Mouse (Mus musculus) spleen, postnatal 4 days (tissue): ENCODE results near the gene Fam228a.
"Not testable (repeated sequence)": the region's sequence is repeated elsewhere in the genome, so short reads cannot be mapped to it uniquely, and the experiment has no call there.

ENCODE experiments used
- DNase-seq, 2 experiments: peaks; one replicate each; pipeline ENCODE4 v3.0.0; 2022; ENCODE audit warnings: low spot score in 2 of 2

Fam228a gene

DNA sequence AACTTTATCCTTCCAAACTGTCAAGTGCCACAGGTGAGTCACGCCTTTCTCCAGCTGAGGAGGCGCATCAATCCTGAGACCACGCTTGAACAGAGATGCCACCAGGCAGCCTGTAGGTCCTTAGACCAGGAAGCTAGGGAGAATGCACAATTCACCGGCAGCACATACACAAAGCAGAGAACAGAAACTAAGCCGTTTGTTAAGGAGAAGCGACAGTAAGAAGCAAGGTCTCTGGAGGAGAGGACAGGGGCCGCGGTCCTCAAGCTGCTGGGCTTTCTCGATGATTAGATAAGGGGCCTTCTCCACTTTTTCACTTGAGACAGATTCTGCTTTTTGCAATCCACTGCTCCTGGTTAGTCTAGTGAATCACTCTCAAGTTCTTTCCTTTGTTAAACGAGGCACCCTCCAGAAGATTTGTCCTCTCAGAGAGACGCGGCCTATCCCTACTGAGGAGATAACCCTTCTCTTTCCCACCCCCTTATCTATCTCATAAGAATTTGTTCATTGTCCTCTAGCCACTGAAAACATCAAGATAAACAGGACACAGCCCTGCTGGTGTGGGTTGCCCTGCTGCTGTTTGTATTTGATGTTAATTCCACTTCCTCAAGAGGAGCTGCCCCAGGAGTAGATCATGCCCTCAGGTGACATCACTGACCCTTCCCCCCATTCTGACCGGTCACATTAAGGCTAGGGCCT, 19.0 kb downstream of the Fam228a start:
- DNase-seq: no peak

DNA sequence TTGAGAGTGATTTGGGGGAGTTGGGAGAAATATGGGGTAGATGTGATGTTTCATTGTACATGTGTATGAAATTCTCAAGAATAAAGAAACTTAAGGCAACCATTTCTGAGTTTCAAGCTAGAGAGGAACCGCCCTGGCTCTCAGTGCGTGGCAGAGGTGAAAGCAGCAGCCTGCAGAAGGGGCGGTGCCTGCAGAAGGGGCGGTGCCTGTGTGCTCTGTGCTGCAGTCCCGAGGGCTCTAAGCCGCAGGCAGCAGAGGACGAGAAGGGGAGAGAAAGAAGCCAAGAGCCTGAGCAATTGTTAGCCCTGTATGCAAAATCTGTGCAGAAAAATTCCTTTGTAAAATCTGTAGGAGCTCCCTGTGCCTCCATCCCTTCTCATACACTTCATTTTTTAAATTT, 20.8 kb downstream of the Fam228a start:
- peak in 1 of 2 experiments; percentile 58 for DNase-seq

DNA sequence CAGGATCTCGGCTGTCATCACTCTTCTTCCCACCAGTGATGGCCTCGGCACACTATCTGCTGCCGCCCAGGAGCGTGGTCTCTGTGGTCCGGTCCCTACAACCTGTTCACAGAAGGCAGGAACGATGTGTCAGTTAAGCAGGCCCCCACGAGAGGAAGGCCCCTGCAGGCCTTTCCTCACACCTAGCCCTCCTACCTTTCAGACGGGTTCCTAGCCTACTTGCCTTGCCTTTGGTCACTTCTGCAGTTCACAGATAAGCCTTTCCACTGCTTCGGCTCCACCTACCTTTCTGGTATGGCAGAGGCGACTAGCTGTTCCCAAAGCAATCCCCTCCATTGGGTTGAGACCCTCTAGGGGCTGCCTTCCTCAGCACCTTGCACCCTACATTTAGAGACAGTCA, 22.6 kb downstream of the Fam228a start:
- DNase-seq: no peak

DNA sequence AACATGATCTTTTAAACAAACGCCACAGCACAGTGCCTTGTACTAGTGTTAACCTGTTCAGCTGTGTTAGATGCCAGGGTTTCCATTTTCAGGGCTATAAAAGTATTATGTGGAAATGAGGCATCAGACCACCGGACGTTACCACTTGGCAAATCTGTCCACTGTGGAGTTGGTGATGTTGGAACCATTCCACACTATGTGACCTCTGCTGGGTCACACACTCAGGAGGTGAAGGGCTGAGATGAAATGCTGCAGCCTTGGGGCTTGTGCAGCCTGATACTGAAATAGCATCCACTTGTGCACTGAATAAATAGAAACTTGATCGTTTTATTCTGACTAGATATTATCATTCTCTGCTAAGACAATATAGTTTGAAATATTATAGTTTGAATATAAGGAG, 24.9 kb downstream of the Fam228a start:
- no peak for DNase-seq

DNA sequence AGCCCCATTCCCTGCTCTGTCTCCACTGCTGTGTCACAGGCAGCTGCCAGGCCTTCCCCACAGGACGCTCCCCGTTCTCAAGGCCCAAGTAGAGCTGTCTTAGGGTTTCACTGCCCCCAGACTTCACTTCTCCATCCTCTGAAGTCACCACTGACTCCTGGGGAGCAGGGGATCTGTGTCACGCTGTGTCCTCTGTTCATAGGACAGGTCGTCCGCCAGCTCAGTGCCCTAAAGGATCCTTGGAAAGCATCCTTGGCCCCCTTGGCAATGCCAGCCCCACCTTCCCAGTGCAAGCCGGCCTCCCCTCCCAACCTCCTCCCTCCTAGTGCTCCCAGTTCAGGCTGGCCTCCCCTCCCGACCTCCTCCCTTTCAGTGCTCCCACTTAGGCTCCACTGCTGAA, 28.3 kb downstream of the Fam228a start:
- peak in 1 of 2 experiments; percentile 48 for DNase-seq

DNA sequence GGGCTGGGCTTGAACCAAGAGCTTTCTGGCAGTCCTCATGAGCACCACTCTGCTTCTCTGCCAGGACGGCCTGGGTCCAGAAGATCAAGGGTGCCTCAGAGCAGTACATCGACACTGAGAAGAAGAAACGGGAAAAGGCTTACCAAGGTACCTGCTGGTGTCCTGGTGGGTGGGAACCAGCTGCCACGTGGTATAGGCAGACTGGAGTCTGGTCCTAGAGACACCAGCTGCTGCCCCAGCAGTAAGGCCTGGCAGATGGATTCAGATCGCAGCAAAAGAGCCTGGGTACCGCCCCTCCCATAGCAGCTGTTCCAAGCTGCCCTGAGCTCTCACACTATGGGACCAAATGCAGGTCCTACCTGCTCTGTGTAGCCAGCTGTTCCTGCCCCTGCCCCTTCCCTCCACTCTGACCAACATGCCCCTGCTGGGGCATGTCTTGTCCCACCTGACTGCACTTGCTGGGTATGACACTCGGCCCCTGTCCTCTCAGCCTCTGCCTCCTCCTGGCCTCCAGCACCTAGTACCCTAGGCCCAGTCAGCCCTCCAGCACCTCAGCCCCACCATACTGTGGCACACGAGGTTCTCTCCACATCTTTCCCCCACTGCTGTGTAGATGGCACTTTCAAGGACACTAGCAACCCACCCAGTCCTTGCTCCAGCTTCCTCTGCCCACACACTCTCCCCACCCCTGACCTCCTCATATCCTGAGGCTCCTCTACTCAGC, 29.2 kb downstream of the Fam228a start:
- peak in 1 of 2 experiments; percentile 51 for DNase-seq

DNA sequence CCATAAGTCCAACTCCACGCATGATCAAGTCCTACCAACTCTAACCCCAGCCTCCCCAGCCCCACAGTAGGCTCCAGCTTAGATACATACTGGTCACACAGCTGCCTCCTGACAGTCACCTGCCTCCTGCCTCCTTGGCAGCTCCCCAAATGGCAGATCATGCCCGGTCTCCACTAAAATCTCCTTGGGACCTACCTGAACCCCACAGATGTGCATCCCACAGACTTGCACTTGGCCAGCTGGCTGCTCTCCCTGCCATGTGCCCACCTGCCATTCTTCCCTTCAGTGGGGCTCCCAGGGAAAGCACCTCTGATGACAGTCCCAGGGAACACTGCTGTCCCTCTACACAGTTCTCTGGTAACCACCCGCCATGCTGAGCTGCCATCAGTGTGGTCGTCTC, 29.9 kb downstream of the Fam228a start:
- DNase-seq: peak in 1 of 2 experiments; percentile 56

DNA sequence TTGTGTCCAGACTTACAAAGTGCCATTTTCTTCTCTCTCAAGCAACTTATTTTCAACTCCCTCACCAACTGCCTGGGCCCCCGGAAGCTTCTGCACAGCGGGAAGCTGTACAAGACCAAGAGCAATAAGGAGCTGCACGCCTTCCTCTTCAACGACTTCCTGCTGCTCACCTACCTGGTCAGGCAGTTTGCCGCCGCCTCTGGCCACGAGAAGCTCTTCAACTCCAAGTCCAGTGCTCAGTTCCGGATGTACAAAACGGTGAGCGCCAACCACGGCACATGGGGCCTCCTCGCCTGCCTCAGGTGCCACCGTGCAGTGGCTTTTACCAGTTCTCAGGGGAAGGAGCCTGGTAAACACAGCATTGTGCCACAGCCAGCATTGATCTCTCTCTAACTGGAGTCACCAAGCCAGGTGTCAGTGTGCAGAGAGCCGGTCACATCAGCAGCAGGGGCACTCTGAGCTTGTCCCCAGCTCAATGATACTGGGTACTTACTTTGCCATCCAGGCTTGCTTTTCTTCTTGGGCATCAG, 30.7 kb downstream of the Fam228a start:
- peak in 1 of 2 experiments; percentile 52 for DNase-seq

DNA sequence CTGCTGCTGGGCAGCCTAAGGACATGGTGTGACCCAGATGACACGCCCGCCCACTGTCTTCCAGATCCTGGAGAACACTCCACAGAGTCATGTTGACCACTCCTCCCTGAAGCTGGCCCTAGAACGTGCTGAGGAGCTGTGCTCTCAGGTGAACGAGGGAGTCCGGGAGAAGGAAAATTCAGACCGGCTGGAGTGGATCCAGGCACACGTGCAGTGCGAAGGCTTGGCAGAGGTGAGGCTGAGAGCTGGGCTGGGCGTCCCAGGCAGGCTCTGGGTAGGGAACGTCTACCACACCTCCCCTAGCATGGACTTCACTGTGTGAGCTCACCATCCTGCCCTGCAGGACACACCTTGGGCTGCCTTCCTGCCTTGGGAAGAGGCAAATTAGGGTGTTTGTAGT, 31.3 kb downstream of the Fam228a start:
- DNase-seq: peak in 1 of 2 experiments; percentile 46

DNA sequence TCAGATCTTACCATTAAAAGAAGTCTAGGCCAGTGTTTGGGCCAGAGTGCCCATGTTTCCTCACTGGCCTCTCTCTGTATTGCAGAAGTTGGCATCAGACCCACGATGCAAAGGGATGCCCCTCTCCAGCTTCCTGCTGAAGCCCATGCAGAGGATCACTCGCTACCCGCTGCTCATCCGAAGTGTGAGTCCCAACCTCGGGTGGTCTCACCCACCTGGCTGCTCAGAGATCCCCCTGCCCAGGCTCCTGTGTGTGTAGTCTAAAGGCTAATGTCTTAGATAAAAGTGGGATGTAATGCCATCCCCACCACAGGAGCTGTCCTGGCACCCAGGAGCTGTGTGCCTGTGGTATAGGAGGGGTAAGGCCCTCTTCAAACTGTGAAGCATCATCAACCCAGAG, 32.1 kb downstream of the Fam228a start:
- peak in 1 of 2 experiments; percentile 50 for DNase-seq

DNA sequence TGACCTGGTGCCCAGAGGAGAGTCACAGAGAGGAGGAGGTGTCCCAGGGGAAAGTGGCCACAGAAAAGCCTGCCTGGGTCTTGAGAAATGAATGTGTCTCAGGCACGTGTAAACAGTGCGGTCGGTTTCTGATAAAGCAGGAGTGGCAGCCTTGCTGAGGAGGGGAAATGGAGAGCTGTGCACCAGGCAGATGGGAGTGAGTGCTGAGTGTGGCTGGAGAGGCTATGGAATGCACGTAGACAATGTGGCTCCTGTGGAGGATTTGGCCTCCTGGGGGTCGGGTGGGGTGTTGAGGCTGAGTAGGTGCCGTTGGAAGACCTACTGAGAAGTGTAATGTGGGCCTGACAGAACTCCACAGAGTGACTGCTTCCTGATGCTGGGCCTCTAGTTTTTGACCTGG, 32.6 kb downstream of the Fam228a start:
- not testable (repeated sequence) for DNase-seq

DNA sequence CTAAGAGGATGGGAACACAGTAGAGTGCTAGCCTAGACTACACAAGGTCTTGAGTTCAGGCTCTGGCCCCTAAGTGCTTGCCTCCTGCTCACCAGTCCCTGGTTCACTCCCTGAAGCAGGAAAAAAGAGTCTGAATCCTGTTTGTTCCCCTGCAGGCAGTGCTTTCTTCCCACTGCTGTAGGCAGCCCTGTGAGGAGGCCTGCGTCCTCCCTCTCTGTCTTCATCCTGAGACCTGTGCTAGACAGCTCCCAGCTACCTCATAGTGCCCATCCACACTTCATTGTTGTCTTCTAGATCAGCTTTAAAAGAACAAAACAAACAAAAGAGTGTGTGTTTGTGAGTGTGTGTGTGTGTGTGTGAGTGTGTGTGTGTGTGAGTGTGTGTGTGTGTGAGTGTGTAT, 43.7 kb downstream of the Fam228a start:
- DNase-seq: no peak

DNA sequence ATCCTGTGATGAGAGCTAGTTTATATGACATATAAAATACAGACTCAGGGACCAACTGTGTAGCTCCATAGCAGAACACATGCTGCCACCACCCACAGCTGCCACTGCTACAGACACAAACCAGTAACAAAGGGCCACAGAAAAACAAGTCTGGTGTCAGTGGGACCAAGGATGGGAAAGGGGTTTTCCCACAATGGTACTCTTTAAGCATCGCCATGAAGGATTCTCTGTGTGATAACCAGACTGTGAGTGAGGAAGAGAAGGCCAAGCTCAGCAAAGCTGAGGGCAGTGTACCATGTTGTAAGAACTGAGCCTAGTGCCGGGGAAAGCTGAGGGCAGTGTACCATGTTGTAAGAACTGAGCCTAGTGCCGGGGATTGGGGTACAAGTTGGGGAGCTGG, 47.0 kb downstream of the Fam228a start:
- no peak for DNase-seq

DNA sequence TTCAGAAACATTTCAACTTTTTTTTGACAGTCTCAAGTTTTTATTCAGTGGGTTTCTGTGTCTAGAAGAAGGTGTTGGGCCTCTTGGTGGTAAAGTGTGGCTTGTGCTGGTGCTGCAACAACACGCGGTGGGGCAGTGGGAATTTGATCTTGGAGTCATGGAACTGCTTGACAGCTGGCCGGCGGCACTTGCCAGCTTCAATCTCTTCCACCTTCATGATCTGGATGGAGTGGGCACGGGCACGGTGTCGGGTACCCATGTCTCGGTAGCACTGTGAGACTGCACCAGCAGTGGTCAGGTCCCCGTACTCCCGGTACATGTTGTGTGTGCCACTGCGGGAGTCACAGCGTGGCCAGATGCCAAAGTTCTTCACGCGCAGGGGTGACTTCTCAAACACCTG, 48.9 kb downstream of the Fam228a start:
- DNase-seq: no peak

DNA sequence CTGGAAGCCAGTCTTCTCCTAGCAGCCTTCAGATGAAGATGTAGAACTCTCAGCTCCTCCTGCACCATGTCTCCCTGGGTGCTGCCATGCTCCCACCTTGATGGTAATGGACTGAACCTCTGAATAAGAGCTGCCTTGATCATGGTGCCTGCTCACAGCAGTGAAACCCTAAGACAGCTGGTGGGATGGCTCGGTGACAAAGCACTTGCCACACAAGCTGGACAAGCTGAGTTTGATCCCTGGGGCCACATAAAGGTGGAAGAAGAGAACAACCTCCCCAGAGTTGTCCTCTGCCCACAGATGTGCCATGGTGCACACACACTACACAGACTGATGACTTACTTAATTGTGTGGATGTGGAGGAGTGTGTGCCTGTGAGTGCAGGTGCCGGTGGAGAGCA, 49.8 kb downstream of the Fam228a start:
- no peak for DNase-seq

DNA sequence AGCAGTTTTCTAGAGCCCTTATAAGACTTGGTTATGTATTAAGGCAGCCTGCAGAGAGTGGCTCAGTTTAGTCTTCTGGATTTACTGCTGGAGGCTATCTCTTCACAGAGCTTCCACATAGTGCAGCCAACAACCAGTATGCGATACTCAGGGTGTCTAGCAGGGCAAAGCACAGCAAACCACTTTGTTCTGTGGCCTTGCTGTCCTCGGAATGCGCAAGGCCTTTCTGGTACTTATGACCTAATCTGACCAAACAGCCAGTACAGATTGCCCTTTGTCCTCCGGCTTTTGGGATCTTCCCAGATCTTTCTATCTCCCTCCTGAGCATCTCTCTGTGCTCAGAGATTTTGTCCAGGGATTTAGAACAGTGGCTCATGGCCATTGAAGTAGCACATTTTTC, 52.8 kb downstream of the Fam228a start:
- no peak for DNase-seq

DNA sequence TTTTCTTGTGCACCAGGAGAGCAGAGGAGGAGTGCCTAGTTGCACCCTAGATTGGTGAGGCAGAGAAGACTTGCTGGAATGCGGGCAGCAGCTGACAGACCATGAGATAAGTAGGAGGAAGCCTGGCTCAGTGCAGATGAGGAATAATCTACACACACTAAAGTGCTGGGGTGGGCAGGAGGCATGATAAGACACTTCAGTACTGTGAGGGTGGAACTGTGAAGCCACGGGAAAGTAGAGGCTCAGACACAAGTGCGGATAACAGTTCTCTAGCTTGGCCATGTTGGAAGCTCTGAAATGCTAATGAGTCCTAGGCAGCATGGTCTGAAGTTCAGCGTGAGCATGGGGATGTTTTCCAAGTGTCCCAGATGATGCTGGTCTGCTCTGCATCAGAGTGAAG, 58.3 kb downstream of the Fam228a start:
- peak in 1 of 2 experiments; percentile 48 for DNase-seq

DNA sequence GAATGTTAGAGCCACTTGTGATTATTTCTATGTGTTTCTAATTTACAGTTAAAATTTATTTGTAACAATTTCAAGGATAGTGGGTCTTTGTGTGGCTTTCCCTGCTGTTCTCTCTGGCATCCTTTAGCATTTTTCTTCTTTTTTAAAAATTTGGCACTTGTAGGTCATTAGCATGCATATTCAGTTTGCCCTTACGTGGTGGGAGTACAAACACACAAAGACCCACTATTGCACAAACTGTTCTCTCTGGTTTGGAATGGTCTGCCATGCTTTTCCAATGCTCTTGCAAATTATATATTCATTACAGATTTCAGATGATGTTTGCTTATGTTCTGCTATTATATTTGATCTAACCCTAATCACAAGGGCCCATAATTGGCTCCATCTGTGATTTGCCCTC, 61.9 kb downstream of the Fam228a start:
- DNase-seq: no peak

DNA sequence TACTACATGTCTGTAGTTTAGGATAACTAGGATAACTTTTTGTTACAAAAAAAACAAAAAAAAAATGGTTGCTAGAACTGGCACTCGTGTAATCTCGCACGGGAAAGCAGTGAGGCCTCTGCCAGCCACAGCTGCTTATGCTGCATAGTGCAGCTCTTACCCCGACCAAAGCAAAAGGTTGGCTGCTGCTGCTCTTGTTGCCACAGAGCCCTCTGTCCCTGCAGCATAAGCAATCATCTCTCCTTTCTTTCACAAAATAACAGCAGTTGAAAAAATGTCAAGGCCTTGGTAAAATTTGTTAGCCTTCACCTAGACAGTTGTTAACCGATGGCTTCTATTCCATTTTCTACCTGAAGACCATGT, 72.6 kb downstream of the Fam228a start:
- no peak for DNase-seq

DNA sequence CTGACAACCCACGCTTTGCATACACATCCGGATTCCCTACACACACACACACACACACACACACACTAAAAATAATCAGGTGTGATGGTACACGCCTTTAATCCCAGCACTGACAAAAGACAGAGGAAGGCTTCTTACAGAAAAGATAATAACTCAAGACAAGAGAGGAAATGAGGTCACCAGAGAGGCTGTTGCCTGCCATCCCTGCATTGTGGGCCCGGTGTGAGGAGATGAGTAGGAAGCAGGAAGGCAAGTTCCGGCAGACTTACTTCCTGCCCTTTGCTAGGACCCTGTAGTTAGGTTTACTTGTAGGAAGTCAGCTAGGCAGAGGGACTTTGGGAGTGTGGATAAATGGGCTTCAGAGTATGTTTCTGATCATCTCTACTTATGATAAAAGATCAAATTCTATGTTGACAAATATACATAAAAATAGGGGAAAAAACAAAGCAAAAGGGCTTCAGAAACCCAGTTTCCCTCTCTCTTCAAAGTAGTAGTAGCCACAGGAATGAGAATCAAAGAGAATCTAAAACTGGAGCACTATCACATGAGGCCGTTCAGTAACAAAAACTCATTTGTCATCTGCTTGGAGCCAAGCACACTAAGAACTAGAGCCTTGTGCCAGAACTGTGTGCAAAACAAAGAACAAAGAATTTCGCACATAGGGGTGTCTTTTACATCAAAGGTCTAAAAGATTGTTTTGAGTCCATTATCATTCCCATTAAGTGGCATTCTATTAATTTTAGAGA, 73.1 kb downstream of the Fam228a start:
- no peak for DNase-seq
